Mouse (Mus musculus): Measurements from ENCODE around the gene Nfix.

DNA sequence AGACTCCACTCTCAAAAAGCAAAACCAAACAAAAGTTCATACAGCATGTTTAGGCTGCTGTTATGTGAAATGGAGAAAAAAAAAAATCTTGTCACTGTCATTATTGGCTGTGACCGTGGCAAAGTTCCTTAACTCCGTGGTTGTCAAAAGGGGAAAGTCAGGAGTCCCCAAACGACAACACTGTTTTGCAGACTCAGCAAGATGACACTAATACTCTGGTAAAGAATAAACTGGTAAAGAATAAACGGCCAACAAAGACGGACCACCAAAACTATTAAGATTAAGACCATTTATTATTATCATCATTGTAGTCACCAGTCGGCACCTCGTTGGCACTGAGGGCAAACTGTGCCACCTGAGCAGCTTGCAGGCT, 39.7 kb upstream of the Nfix start:
- TF ChIP-seq CTCF (IDR thresholded peaks at IDR 0.05; ENCODE audit: borderline replicate concordance, control insufficient read depth, extremely low read depth, insufficient read depth, low read length, poor library complexity) (no peak), POLR2A (IDR thresholded peaks at IDR 0.05; ENCODE audit: control insufficient read depth, extremely low read depth, insufficient read depth, low read length, poor library complexity) (no peak)

Measured in thymus, adult 2 months (tissue).